In the genomic region with DNA sequence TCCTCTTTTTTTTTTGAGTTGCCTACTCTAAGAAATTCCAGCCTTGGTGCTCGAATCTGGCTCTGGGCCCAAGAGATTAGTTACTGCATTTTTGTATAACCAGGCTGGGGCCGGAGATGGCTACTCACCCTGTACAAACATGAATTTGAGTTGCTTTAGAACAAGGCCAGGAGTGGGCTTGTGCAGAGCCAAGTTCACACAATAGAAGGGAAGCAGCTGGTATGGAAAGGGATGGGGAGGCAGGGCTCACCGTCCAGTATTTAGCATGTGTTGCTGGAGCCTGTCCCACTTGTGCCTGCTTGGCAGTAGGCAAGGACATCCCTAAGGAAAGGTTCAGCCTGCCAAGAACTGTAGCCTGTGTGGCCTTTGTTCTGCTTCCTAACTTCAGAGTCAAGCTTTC, we compare ENCODE assay signal across 7 mouse cellular contexts. TPM values are rescaled to one million over a fixed set of nuclear protein-coding genes. Genes with fewer than 3 reads are reported as not detected.
A peak's percentile ranks its signal among the peaks of the same experiment; 100 is the strongest.
DNase-seq lines count a peak whose midpoint lies in the region.

No protein-coding gene starts in this region.

- peak; percentile 41 for DNase-seq in right cerebral cortex, postnatal 10 days (ENCODE audit: low spot score in 2 of 2)
- no peak for DNase-seq in right cerebral cortex, postnatal 25 days
- DNase-seq in cerebellum, postnatal 36 days = peak; percentile 17 to 21
- peak; percentile 10 for DNase-seq in heart, postnatal 25 days (ENCODE audit: low spot score)
- peak; percentile 66 for DNase-seq in lung, postnatal 10 days
- no peak for DNase-seq in thymus, postnatal 36 days
- DNase-seq in left cerebral cortex, postnatal 36 days (ENCODE audit: low spot score in 2 of 2) = no peak

- intact Hi-C loops in heart, postnatal 25 days (cut with DNase I) = no loop called here
- intact Hi-C loops in left cerebral cortex, postnatal 36 days (cut with DNase I) = no loop called here

RNA-seq across cellular contexts. Expression of gene Prokr1, which starts 30.7 kb away (rescaled TPM):
- under 1 TPM; 0.73 to 0.84 TPM for total RNA-seq in heart, postnatal 25 days (2021)
- total RNA-seq in left cerebral cortex, postnatal 36 days (2021) = under 1 TPM; 0.09 to 0.17 TPM

RNA-seq across cellular contexts. Expression of gene Aplf, which starts 50.7 kb away (rescaled TPM):
- total RNA-seq in heart, postnatal 25 days (2021) = 1 to 10 TPM; 2.3 to 2.6 TPM
- total RNA-seq in left cerebral cortex, postnatal 36 days (2021) = 1 to 10 TPM; 8.2 to 8.5 TPM

Comparison
In these comparisons a context has a peak if more than half of its experiments do, and no peak if none do; other contexts are left out.
1. DNase-seq: peak in right cerebral cortex, postnatal 10 days (2 of 2), cerebellum, postnatal 36 days (2 of 2), heart, postnatal 25 days (single experiment) and lung, postnatal 10 days (single experiment); none in right cerebral cortex, postnatal 25 days (single experiment), thymus, postnatal 36 days (0 of 2) and left cerebral cortex, postnatal 36 days (0 of 2).